Mouse (Mus musculus) cerebellum, adult 8-10 months (tissue): ENCODE data around the gene Slc2a10.

ENCODE experiments used
- DNase-seq: peaks from one replicate; pipeline ENCODE4 v3.0.0; 2022

Slc2a10 gene

GRCm38 (mm10) chr2:165563298-165564058 lies 59.9 kb downstream of the Slc2a10 start:
- DNase-seq = peak; percentile 52

- peak; percentile 3 for DNase-seq
These were observed 60.5 kb downstream of the Slc2a10 start for GRCm38 (mm10) chr2:165564101-165564500.

GRCm38 (mm10) chr2:165564620-165565019 lies 61.0 kb downstream of the Slc2a10 start:
- no peak for DNase-seq

GRCm38 (mm10) chr2:165566898-165567297 lies 63.3 kb downstream of the Slc2a10 start:
- no peak for DNase-seq

GRCm38 (mm10) chr2:165567820-165568219 lies 64.2 kb downstream of the Slc2a10 start:
- DNase-seq = no peak

GRCm38 (mm10) chr2:165568911-165569310 lies 65.3 kb downstream of the Slc2a10 start:
- DNase-seq = no peak
